20 mouse cellular contexts compared by ENCODE assay signal in the genomic region with DNA sequence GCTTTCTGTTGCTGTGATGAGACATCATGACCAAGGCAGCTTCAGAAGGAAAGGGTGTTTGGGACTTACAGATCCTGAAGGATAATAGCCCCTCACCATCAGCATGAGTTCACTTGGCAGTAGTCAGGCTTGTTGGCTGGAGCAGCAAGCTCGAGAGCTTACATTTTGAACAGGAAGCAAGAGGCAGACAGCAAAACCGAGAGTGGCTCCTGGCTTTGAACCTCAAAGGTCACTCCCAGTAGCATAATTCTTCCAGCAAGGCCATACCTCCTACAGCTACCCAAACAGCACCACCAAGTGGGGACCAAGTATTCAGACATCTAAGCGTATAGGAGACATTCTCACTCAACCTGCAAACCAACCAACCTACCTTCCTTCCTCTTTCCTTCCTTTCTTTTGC. TPM values are rescaled to one million over a fixed set of nuclear protein-coding genes. Genes with fewer than 3 reads are reported as not detected.
A peak's percentile ranks its signal among the peaks of the same experiment; 100 is the strongest.
DNase-seq lines count a peak whose midpoint lies in the region; ATAC-seq and TF ChIP-seq lines count a peak whose summit lies in the region.
"Had no signal": no experiment of that assay in that cellular context is flagged by ENCODE, and none has a peak within 500 bp of the region (broad histone marks: within the 10 kb centered on the region; RNA-seq: fewer than 3 reads in every experiment).

No protein-coding gene starts in this region.

- TF ChIP-seq EP300 in liver, embryonic 14.5 days (IDR thresholded peaks at IDR 0.05; ENCODE audit: low read depth) = no peak

- H3K9me3 ChIP-seq in liver, embryonic 14.5 days (ENCODE audit: control insufficient read depth, low read length) = no peaks in the 10 kb centered on the region
- H3K9me3 ChIP-seq in liver, embryonic 12.5 days (replicated peaks) = no peaks in the 10 kb centered on the region
- H3K9me3 ChIP-seq: embryonic facial prominence, embryonic 12.5 days; forebrain, embryonic 15.5 days; heart, embryonic 13.5 days; hindbrain, embryonic 13.5 days had no signal

- H3K4me1 ChIP-seq in liver, embryonic 14.5 days (replicated peaks; ENCODE audit: control insufficient read depth in 2 of 2, insufficient read depth in 2 of 2, low read length in 1 of 2) = no peaks in the 10 kb centered on the region
- H3K4me1 ChIP-seq in liver, embryonic 12.5 days = no peaks in the 10 kb centered on the region
- H3K4me1 ChIP-seq: embryonic facial prominence, embryonic 12.5 days; forebrain, embryonic 15.5 days; heart, embryonic 13.5 days; hindbrain, embryonic 13.5 days had no signal

- H3K9ac ChIP-seq in liver, embryonic 14.5 days (replicated peaks) = no peak overlapping the region
- no peak overlapping the region for H3K9ac ChIP-seq in liver, embryonic 12.5 days
- H3K9ac ChIP-seq: embryonic facial prominence, embryonic 12.5 days; forebrain, embryonic 15.5 days; heart, embryonic 13.5 days; hindbrain, embryonic 13.5 days had no signal

- ATAC-seq in liver, embryonic 14.5 days (ENCODE audit: insufficient read depth) = no peak
- no peak for ATAC-seq in liver, embryonic 12.5 days
- ATAC-seq: forebrain, embryonic 15.5 days; hindbrain, postnatal 0 days had no signal

- no peak overlapping the region for H3K4me2 ChIP-seq in liver, embryonic 14.5 days (ENCODE audit: low read depth)
- no peak overlapping the region for H3K4me2 ChIP-seq in liver, embryonic 12.5 days
- H3K4me2 ChIP-seq: embryonic facial prominence, embryonic 12.5 days; forebrain, embryonic 15.5 days; heart, embryonic 13.5 days; hindbrain, embryonic 13.5 days had no signal

- no peak overlapping the region for H3K4me3 ChIP-seq in liver, embryonic 14.5 days (ENCODE audit: insufficient read depth in 1 of 2, low read depth in 2 of 2, low read length in 2 of 2)
- no peak overlapping the region for H3K4me3 ChIP-seq in liver, embryonic 12.5 days
- H3K4me3 ChIP-seq: embryonic facial prominence, embryonic 12.5 days; forebrain, embryonic 15.5 days; heart, embryonic 13.5 days; hindbrain, embryonic 13.5 days had no signal

- peaks cover 3% of the 10 kb centered on the region for H3K36me3 ChIP-seq in liver, embryonic 14.5 days (replicated peaks; ENCODE audit: control insufficient read depth, insufficient read depth, low read depth)
- peaks cover 89% of the 10 kb centered on the region for H3K36me3 ChIP-seq in liver, embryonic 12.5 days
- peaks cover 14% of the 10 kb centered on the region for H3K36me3 ChIP-seq in splenic B cell, adult 2 months (ENCODE audit: control insufficient read depth, insufficient read depth, low read length, poor library complexity, severe bottlenecking)

- no peaks in the 10 kb centered on the region for H3K27me3 ChIP-seq in liver, embryonic 14.5 days (ENCODE audit: control insufficient read depth, insufficient read depth, low read length)
- no peaks in the 10 kb centered on the region for H3K27me3 ChIP-seq in liver, embryonic 12.5 days (replicated peaks)
- no peaks in the 10 kb centered on the region for H3K27me3 ChIP-seq in splenic B cell, adult 2 months (ENCODE audit: control insufficient read depth, insufficient read depth, low read length, poor library complexity, severe bottlenecking)
- H3K27me3 ChIP-seq: embryonic facial prominence, embryonic 12.5 days; forebrain, embryonic 15.5 days; heart, embryonic 13.5 days; hindbrain, embryonic 13.5 days had no signal

- WGBS in liver, embryonic 14.5 days (ENCODE audit: insufficient replicate concordance) = 62% methylated on average over 3 of the region's 3 CpGs
- 84% methylated on average over 3 of the region's 3 CpGs for WGBS in liver, embryonic 12.5 days (ENCODE audit: insufficient replicate concordance)

- DNase-seq in adrenal gland, postnatal 14 days = peak; percentile 28
- no peak for DNase-seq in adrenal gland, postnatal 36 days
- DNase-seq in liver, embryonic 14.5 days (ENCODE audit: low read depth in 3 of 3, low spot score in 3 of 3) = no peak
- peak; percentile 47 for DNase-seq in A20 (ENCODE audit: low read depth, low spot score)
- peak; percentile 13 for DNase-seq in splenic B cell, adult 2 months (ENCODE audit: low read depth, low spot score)
- no peak for DNase-seq in ovary, postnatal 14 days (ENCODE audit: low spot score)
- DNase-seq in lung, postnatal 36 days = no peak
- DNase-seq: adrenal gland, adult 2 months; cerebellum, adult 11 months; cerebellum, adult 8-10 months; cerebellum, postnatal 14 days; gastrocnemius, postnatal 36 days; heart, adult 11 months; heart, postnatal 4 days had no signal

- no peak overlapping the region for H3K27ac ChIP-seq in liver, embryonic 14.5 days
- no peak overlapping the region for H3K27ac ChIP-seq in liver, embryonic 12.5 days
- H3K27ac ChIP-seq: embryonic facial prominence, embryonic 12.5 days; forebrain, embryonic 15.5 days; heart, embryonic 13.5 days; hindbrain, embryonic 13.5 days; hindbrain, postnatal 0 days had no signal

- TF ChIP-seq CTCF in liver, embryonic 14.5 days (IDR thresholded peaks at IDR 0.05; ENCODE audit: low read depth) = 0 out of 2 replicates have a peak, but pooled peaks have one; percentile 5

RNA-seq across cellular contexts. Expression of a gene that starts 22.0 kb away (rescaled TPM):
- total RNA-seq in adrenal gland, postnatal 14 days (2021) = 22.7 and 26.8 TPM in 2 replicates
- 10 to 100 TPM; 27.0 to 28.2 TPM for total RNA-seq in adrenal gland, postnatal 36 days (2021)
- polyA plus RNA-seq in liver, embryonic 14.5 days (2012; rRNA removed) = 10.2 and 11.1 TPM in 2 replicates
- 19.1 and 21.2 TPM in 2 replicates for polyA plus RNA-seq in liver, embryonic 14.5 days (2014; fragmentation: Nextera tagmentation; extraction: Ambion mirVana)
- 43.2 and 45.6 TPM in 2 replicates for polyA plus RNA-seq in liver, embryonic 12.5 days (2016; fragmentation: Nextera tagmentation; extraction: Ambion mirVana)

RNA-seq across cellular contexts. Expression of a gene that starts 22.0 kb away (rescaled TPM):
- total RNA-seq in adrenal gland, postnatal 14 days (2021) = 23.3 and 28.1 TPM in 2 replicates
- 10 to 100 TPM; 26.3 to 28.6 TPM for total RNA-seq in adrenal gland, postnatal 36 days (2021)
- 10.6 and 13.3 TPM in 2 replicates for polyA plus RNA-seq in liver, embryonic 14.5 days (2012; rRNA removed)
- 8.9 and 10.2 TPM in 2 replicates for polyA plus RNA-seq in liver, embryonic 14.5 days (2014; fragmentation: Nextera tagmentation; extraction: Ambion mirVana)
- polyA plus RNA-seq in liver, embryonic 12.5 days (2016; fragmentation: Nextera tagmentation; extraction: Ambion mirVana) = 20.1 and 21.9 TPM in 2 replicates

Comparison
In these comparisons a context has a peak if more than half of its experiments do, and no peak if none do; other contexts are left out.
1. DNase-seq: peak in adrenal gland, postnatal 14 days (single experiment), A20 (single experiment) and splenic B cell, adult 2 months (single experiment); none in adrenal gland, postnatal 36 days (0 of 2), liver, embryonic 14.5 days (0 of 3), ovary, postnatal 14 days (single experiment) and lung, postnatal 36 days (single experiment).